Mouse (Mus musculus) spleen, postnatal 14 days (tissue): Measurements from ENCODE around the gene 1700069L16Rik.

ENCODE experiments used
- DNase-seq, 2 experiments: peaks; one replicate each; pipeline ENCODE4 v3.0.0; 2021 to 2022; ENCODE audit warnings: low spot score in 2 of 2

Gene 1700069L16Rik

GRCm38 (mm10) chr5:113734376-113734775, 9.8 kb upstream of the 1700069L16Rik start:
- DNase-seq: no peak

GRCm38 (mm10) chr5:113732182-113732581, 7.6 kb upstream of the 1700069L16Rik start:
- peak in 1 of 2 experiments; percentile 48 for DNase-seq

GRCm38 (mm10) chr5:113731174-113731573, 6.6 kb upstream of the 1700069L16Rik start:
- no peak for DNase-seq

- no peak for DNase-seq
Measured at GRCm38 (mm10) chr5:113730641-113731121, 6.1 kb upstream of the 1700069L16Rik start.

- DNase-seq: no peak
Measured at GRCm38 (mm10) chr5:113728691-113729090, 4.1 kb upstream of the 1700069L16Rik start.

GRCm38 (mm10) chr5:113728011-113728410, 3.4 kb upstream of the 1700069L16Rik start:
- DNase-seq: no peak

- DNase-seq: no peak
Measured at GRCm38 (mm10) chr5:113727238-113727637, 2.7 kb upstream of the 1700069L16Rik start.

GRCm38 (mm10) chr5:113726618-113727017, 2.0 kb upstream of the 1700069L16Rik start:
- DNase-seq: no peak

GRCm38 (mm10) chr5:113725417-113725816, 845 bp upstream of the 1700069L16Rik start:
- no peak for DNase-seq

GRCm38 (mm10) chr5:113723567-113724237, 870 bp downstream of the 1700069L16Rik start:
- no peak for DNase-seq

- no peak for DNase-seq
Measured at GRCm38 (mm10) chr5:113722224-113723013, 2.2 kb downstream of the 1700069L16Rik start.

GRCm38 (mm10) chr5:113719221-113719661, 5.3 kb downstream of the 1700069L16Rik start:
- no peak for DNase-seq

- no peak for DNase-seq
Measured at GRCm38 (mm10) chr5:113716581-113717388, 7.8 kb downstream of the 1700069L16Rik start.

GRCm38 (mm10) chr5:113712861-113713260, 11.7 kb downstream of the 1700069L16Rik start:
- DNase-seq: no peak

GRCm38 (mm10) chr5:113703803-113704585, 20.6 kb downstream of the 1700069L16Rik start:
- DNase-seq: no peak

GRCm38 (mm10) chr5:113700388-113701023, 24.1 kb downstream of the 1700069L16Rik start:
- no peak for DNase-seq

GRCm38 (mm10) chr5:113694415-113694814, 30.2 kb downstream of the 1700069L16Rik start:
- DNase-seq: no peak

GRCm38 (mm10) chr5:113694000-113694399, 30.6 kb downstream of the 1700069L16Rik start:
- DNase-seq: no peak

GRCm38 (mm10) chr5:113693196-113693755, 31.3 kb downstream of the 1700069L16Rik start:
- no peak for DNase-seq

GRCm38 (mm10) chr5:113690866-113691265, 33.7 kb downstream of the 1700069L16Rik start:
- no peak for DNase-seq
